Mouse (Mus musculus): Measurements from ENCODE around the gene Hepacam2. TPM values are rescaled to one million over a fixed set of nuclear protein-coding genes. Genes with fewer than 3 reads are reported as not detected.

Hepacam2 gene
- total and polyA plus RNA-seq, 2 experiments from 2014 or later = 1.4 to 2.0 TPM

DNA sequence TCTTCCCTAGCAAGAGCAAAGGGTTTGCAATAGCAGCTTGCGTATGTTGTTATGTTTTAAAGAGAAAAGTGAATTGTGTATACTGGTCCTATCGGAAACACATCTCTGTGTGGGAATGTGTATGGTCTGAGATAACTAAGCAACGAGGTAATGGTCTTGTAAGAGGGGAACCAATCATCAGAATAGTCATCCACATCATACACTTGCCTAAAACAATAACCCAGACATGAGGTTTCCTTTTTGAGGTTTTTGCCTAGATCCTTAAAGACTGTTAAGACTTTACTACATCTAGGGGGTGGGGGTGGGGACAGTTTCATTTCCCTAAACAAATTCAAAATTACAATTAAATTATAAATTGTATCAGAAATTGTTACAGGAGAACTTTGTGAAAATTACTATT lies 13.0 kb downstream of the Hepacam2 start:
- no peak overlapping the region for H3K9ac ChIP-seq (replicated peaks; ENCODE audit: low read length, poor library complexity, severe bottlenecking)
- no peak for TF ChIP-seq CTCF (IDR thresholded peaks at IDR 0.05)
- WGBS = 84% methylated on average over 3 of the region's 3 CpGs
- DNase-seq (ENCODE audit: low spot score) = no peak
- H3K27ac ChIP-seq (ENCODE audit: low read depth, low read length) = no peak overlapping the region
- ATAC-seq (ENCODE audit: low FRiP score) = no peak
- no peaks in the 10 kb centered on the region for H3K4me1 ChIP-seq (ENCODE audit: insufficient read depth, low read length)
- no peaks in the 10 kb centered on the region for H3K9me3 ChIP-seq (ENCODE audit: low read length)
- H3K36me3 ChIP-seq (ENCODE audit: insufficient read depth, low read length) = no peaks in the 10 kb centered on the region
- H3K27me3 ChIP-seq (ENCODE audit: insufficient read depth, low read length) = no peaks in the 10 kb centered on the region
- H3K4me3 ChIP-seq (ENCODE audit: low read depth, low read length) = no peak overlapping the region
- no peak overlapping the region for H3K4me2 ChIP-seq (ENCODE audit: low read depth, low read length, poor library complexity, severe bottlenecking)

DNA sequence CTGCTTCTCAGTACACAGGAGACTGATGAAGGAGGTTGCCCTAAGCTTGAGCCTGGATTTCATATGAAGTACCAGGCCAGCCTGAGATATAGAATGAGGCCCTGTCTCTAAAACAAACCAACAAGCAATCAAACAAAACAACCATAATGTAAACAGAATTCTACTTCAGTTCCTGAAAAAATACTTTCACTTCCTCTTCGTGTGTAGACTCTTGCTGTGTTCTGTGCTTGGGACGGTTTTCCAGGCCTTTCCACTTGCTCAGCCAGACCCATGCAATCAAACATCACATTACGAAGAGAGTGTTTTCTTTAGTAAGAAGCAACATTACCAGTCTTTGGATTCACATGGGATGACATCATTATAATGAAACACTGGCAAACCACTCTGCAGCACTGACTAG lies 16.4 kb downstream of the Hepacam2 start:
- no peaks in the 10 kb centered on the region for H3K9me3 ChIP-seq (ENCODE audit: low read length)
- no peak for ATAC-seq (ENCODE audit: low FRiP score)
- no peaks in the 10 kb centered on the region for H3K4me1 ChIP-seq (ENCODE audit: insufficient read depth, low read length)
- H3K27ac ChIP-seq (ENCODE audit: low read depth, low read length) = no peak overlapping the region
- H3K27me3 ChIP-seq (ENCODE audit: insufficient read depth, low read length) = no peaks in the 10 kb centered on the region
- H3K36me3 ChIP-seq (ENCODE audit: insufficient read depth, low read length) = no peaks in the 10 kb centered on the region
- 84% methylated on average over 3 of the region's 3 CpGs for WGBS
- TF ChIP-seq CTCF (IDR thresholded peaks at IDR 0.05) = no peak
- no peak for DNase-seq (ENCODE audit: low spot score)
- no peak overlapping the region for H3K4me2 ChIP-seq (ENCODE audit: low read depth, low read length, poor library complexity, severe bottlenecking)
- no peak overlapping the region for H3K4me3 ChIP-seq (ENCODE audit: low read depth, low read length)
- H3K9ac ChIP-seq (replicated peaks; ENCODE audit: low read length, poor library complexity, severe bottlenecking) = no peak overlapping the region

DNA sequence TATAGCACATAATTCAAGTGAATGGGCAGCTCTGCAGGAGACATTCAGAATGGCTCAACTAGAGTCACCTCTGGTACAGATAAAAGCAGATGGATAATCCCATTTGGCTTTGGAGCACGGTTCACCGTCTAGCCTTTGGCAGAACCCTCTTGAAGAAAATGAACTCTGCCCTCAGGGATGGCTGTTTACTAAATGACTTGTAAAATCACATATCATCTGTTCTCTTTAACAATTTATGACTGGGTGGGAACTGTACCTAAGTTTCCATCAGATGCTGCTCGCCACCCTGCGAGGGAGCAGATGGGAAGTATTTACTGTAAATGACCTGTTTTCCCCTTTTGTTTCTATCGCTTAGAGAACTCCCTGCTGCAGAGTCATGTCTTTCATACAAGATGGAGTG lies 18.2 kb downstream of the Hepacam2 start:
- no peak overlapping the region for H3K9ac ChIP-seq (replicated peaks; ENCODE audit: low read length, poor library complexity, severe bottlenecking)
- no peak overlapping the region for H3K27ac ChIP-seq (ENCODE audit: low read depth, low read length)
- H3K4me2 ChIP-seq (ENCODE audit: low read depth, low read length, poor library complexity, severe bottlenecking) = no peak overlapping the region
- no peaks in the 10 kb centered on the region for H3K4me1 ChIP-seq (ENCODE audit: insufficient read depth, low read length)
- H3K9me3 ChIP-seq (ENCODE audit: low read length) = no peaks in the 10 kb centered on the region
- H3K36me3 ChIP-seq (ENCODE audit: insufficient read depth, low read length) = no peaks in the 10 kb centered on the region
- WGBS = 41% methylated on average over 5 of the region's 5 CpGs
- DNase-seq (ENCODE audit: low spot score) (no peak), ATAC-seq (ENCODE audit: low FRiP score) (no peak)
- no peak overlapping the region for H3K4me3 ChIP-seq (ENCODE audit: low read depth, low read length)
- TF ChIP-seq CTCF (IDR thresholded peaks at IDR 0.05) = no peak
- no peaks in the 10 kb centered on the region for H3K27me3 ChIP-seq (ENCODE audit: insufficient read depth, low read length)

DNA sequence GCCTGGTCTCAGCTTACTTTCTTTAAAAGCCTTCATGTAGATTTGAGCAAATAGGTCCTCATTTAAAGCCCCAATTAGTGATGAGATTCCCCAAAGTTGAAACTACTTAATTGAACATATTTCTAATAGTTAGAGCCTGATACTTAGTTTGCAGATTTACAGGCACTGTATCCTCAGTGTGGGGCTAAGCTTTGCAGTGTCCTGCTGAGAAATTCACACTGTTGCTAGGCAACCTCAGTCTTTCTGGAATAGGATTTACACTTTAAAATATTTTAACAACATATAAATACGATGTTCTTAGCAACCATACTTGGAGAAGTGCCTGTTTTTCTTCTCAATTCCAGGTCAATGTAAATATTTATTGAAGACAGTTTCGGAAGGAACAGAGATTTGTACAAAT lies 21.8 kb downstream of the Hepacam2 start:
- no peaks in the 10 kb centered on the region for H3K9me3 ChIP-seq (ENCODE audit: low read length)
- TF ChIP-seq CTCF (IDR thresholded peaks at IDR 0.05) = no peak
- no peak for DNase-seq (ENCODE audit: low spot score)
- no peak overlapping the region for H3K9ac ChIP-seq (replicated peaks; ENCODE audit: low read length, poor library complexity, severe bottlenecking)
- WGBS = 25% methylated on average over 2 of the region's 2 CpGs
- no peaks in the 10 kb centered on the region for H3K36me3 ChIP-seq (ENCODE audit: insufficient read depth, low read length)
- no peaks in the 10 kb centered on the region for H3K4me1 ChIP-seq (ENCODE audit: insufficient read depth, low read length)
- no peak overlapping the region for H3K4me2 ChIP-seq (ENCODE audit: low read depth, low read length, poor library complexity, severe bottlenecking)
- no peak overlapping the region for H3K27ac ChIP-seq (ENCODE audit: low read depth, low read length)
- no peaks in the 10 kb centered on the region for H3K27me3 ChIP-seq (ENCODE audit: insufficient read depth, low read length)
- no peak overlapping the region for H3K4me3 ChIP-seq (ENCODE audit: low read depth, low read length)
- ATAC-seq (ENCODE audit: low FRiP score) = peak; percentile 73

DNA sequence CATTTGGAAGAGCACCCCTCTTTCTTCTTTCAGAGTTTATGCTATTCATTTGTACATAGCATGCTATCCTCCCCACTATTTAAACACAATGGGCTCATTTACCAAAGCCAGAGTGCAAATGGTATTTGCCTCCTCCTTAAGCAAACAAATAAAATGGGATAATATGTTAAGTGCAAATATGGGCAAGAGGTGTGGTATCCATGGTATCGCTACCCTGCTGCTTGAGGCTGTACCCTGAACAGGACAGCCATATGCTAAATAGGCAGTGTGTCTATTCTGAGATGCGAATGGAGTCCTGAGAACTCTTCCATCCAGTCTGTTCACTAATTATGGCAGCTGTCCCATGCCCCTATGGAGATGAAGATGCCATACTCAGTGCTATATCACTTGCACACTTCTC lies 27.4 kb downstream of the Hepacam2 start:
- Histone ChIP-seq H3K4me2 (ENCODE audit: low read depth, low read length, poor library complexity, severe bottlenecking) (no peak overlapping the region), H3K4me1 (ENCODE audit: insufficient read depth, low read length) (no peaks in the 10 kb centered on the region), H3K27ac (ENCODE audit: low read depth, low read length) (no peak overlapping the region), H3K36me3 (ENCODE audit: insufficient read depth, low read length) (no peaks in the 10 kb centered on the region), H3K9ac (replicated peaks; ENCODE audit: low read length, poor library complexity, severe bottlenecking) (no peak overlapping the region), H3K9me3 (ENCODE audit: low read length) (no peaks in the 10 kb centered on the region), H3K4me3 (ENCODE audit: low read depth, low read length) (no peak overlapping the region), H3K27me3 (ENCODE audit: insufficient read depth, low read length) (no peaks in the 10 kb centered on the region)
- WGBS = 79% methylated on average over 2 of the region's 2 CpGs
- no peak for DNase-seq (ENCODE audit: low spot score)
- no peak for ATAC-seq (ENCODE audit: low FRiP score)
- TF ChIP-seq CTCF (IDR thresholded peaks at IDR 0.05) = no peak

DNA sequence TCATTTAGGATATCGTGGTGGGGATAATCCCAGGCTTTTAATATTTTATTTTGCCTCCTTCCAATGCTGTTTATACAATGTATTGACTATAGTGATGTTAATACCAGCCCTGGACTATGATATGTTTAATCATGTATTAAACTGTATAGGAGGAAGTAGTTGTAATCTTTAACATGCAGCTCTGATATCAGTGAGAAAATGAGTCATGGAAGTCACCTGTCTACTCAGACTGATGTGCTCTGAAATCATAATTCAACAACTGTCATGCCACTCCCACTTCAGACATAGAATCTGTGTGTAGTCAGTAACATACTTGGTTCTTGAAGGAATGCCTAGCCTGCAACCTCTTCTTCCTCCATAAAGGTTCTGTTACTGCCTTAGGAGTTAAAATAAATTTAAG lies 29.5 kb downstream of the Hepacam2 start:
- WGBS = 47% methylated on average over 1 of the region's 1 CpGs
- Histone ChIP-seq H3K4me2 (ENCODE audit: low read depth, low read length, poor library complexity, severe bottlenecking) (no peak overlapping the region), H3K9me3 (ENCODE audit: low read length) (no peaks in the 10 kb centered on the region), H3K27me3 (ENCODE audit: insufficient read depth, low read length) (no peaks in the 10 kb centered on the region), H3K36me3 (ENCODE audit: insufficient read depth, low read length) (no peaks in the 10 kb centered on the region), H3K4me1 (ENCODE audit: insufficient read depth, low read length) (no peaks in the 10 kb centered on the region), H3K9ac (replicated peaks; ENCODE audit: low read length, poor library complexity, severe bottlenecking) (no peak overlapping the region), H3K27ac (ENCODE audit: low read depth, low read length) (no peak overlapping the region), H3K4me3 (ENCODE audit: low read depth, low read length) (no peak overlapping the region)
- no peak for TF ChIP-seq CTCF (IDR thresholded peaks at IDR 0.05)
- no peak for DNase-seq (ENCODE audit: low spot score)
- no peak for ATAC-seq (ENCODE audit: low FRiP score)
